Mouse (Mus musculus) ES-E14 (cell line): ENCODE data around the gene Nrk.

ENCODE experiments used
- CHD2 ChIP-seq: IDR thresholded peaks from 2 replicates; pipeline ENCODE4 v1.6.1; 2014; ENCODE audit warnings: mild to moderate bottlenecking, low read depth, low read length, inconsistent platforms
- HCFC1 ChIP-seq: IDR thresholded peaks from 2 replicates; pipeline ENCODE4 v1.6.1; 2012; ENCODE audit warnings: low read length, inconsistent platforms, borderline replicate concordance; ENCODE audit not compliant: insufficient read depth
- MAFK ChIP-seq: IDR thresholded peaks from 2 replicates; pipeline ENCODE4 v1.6.1; 2014; ENCODE audit warnings: mild to moderate bottlenecking, low read depth, low read length, inconsistent platforms; ENCODE audit not compliant: insufficient read depth
- ZC3H11A ChIP-seq: IDR thresholded peaks from 2 replicates; pipeline ENCODE4 v1.6.1; 2012; ENCODE audit warnings: low read depth, mild to moderate bottlenecking, inconsistent platforms, low read length, borderline replicate concordance
- ZNF384 ChIP-seq: IDR thresholded peaks from 2 replicates; pipeline ENCODE4 v1.6.1; 2012; ENCODE audit warnings: low read depth, low read length, inconsistent platforms

- TF ChIP-seq MAFK (no peak), ZNF384 (no peak), ZC3H11A (no peak), HCFC1 (no peak), CHD2 (no peak)
Measured at GRCm38 (mm10) chrX:139039314-139039713, 125.1 kb downstream of the Nrk start.
